8 mouse cellular contexts compared by ENCODE assay signal in the genomic region with DNA sequence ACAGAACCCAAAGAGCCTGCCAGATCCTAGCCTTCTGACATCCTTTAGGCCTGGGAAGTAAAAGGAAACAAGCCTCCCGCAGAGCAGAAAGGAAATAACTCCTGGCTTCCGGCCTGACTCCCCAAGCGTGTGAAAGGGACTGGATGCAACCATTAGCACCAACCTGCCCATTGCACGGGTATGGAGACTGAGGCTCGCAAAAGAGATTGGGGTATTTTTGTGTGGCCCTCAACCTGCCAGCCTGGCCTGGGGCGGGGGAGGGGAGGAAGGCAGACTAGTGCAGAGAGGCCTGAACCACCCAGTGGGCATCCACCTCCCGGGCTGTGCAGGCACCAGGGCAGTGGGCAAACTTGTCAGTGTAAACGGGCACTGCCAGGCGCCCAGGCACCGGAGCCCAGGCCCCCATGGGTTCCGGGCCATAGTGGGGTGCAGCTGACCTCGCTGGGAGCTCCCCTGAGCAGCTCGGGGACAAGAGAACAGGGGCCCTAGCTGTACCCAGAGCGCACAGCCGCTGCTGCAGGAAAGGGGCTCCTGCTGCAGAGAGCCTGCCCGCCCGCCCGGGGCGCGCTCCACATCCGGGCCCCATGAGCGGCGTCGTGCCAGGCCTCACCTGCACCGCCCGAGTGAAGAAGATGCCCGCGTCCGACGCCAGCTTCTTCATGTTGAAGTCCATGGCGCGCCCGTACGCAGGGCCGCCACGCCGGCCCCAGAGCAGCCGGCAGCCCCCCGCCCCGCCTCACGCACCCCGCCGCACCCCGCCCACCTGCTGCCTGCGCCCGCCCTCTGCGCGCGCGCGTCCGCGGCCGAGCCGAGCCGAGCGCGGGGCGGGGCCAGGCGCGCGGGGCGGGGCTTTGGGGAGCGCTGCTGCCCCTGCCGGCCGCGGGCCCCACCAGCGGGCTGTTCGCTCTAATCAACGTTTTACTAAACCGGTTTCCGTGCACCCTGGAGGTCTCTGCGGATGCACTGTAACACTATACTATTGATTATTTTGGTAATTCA. TPM values are rescaled to one million over a fixed set of nuclear protein-coding genes. Genes with fewer than 3 reads are reported as not detected.
DNase-seq lines count a peak whose midpoint lies in the region; ATAC-seq and TF ChIP-seq lines count a peak whose summit lies in the region.

Gene Sh3glb2, minus strand, starts transcription at position 805 of the 999 bp plus-strand sequence.

- no peak for TF ChIP-seq CTCF in bone marrow macrophage, adult 2 months (IDR thresholded peaks at IDR 0.05; ENCODE audit: low read depth, low read length)

- H3K9me3 ChIP-seq in embryonic facial prominence, embryonic 15.5 days (replicated peaks): no peaks in the 10 kb centered on the region

- peak; percentile 82 for ATAC-seq in embryonic facial prominence, embryonic 15.5 days (ENCODE audit: insufficient number of reproducible peaks, low FRiP score, low TSS enrichment, low read depth)
- ATAC-seq in monocyte, adult 5-6 weeks (replicated peaks; ENCODE audit: insufficient number of reproducible peaks, low FRiP score, low TSS enrichment, poor library complexity, severe bottlenecking): no peak

- no peaks in the 10 kb centered on the region for H3K27me3 ChIP-seq in embryonic facial prominence, embryonic 15.5 days

- H3K4me3 ChIP-seq in bone marrow macrophage, adult 2 months (ENCODE audit: insufficient read depth, low read length): peak within 1 kb of the TSS; percentile 94
- peak within 1 kb of the TSS; percentile 81 for H3K4me3 ChIP-seq in embryonic facial prominence, embryonic 15.5 days (replicated peaks)

- no peak for TF ChIP-seq POLR2A in bone marrow macrophage, adult 2 months (IDR thresholded peaks at IDR 0.05; ENCODE audit: borderline replicate concordance, low read depth, low read length)

- no peaks in the 10 kb centered on the region for H3K4me1 ChIP-seq in bone marrow macrophage, adult 2 months (ENCODE audit: control insufficient read depth, insufficient read depth, low read length)
- H3K4me1 ChIP-seq in embryonic facial prominence, embryonic 15.5 days: peaks cover 34% of the 10 kb centered on the region

- H3K9ac ChIP-seq in embryonic facial prominence, embryonic 15.5 days: peak within 1 kb of the TSS; percentile 78

- H3K36me3 ChIP-seq in embryonic facial prominence, embryonic 15.5 days: peaks cover 13% of the 10 kb centered on the region

- peak; percentile 88 for DNase-seq in A20 (ENCODE audit: low read depth, low spot score)
- DNase-seq in heart, adult 8-10 months (ENCODE audit: low spot score): peak; percentile 75
- peak; percentile 79 for DNase-seq in kidney, adult 9 months
- peak; percentile 91 for DNase-seq in liver
- DNase-seq in spleen, postnatal 4 days (ENCODE audit: low spot score in 2 of 2): peak; percentile 86 to 95

- WGBS in embryonic facial prominence, embryonic 15.5 days: 1% methylated on average over 70 of the region's 73 CpGs

- H3K4me2 ChIP-seq in embryonic facial prominence, embryonic 15.5 days (replicated peaks): peak within 1 kb of the TSS; percentile 93

- peak within 1 kb of the TSS; percentile 4; the same call in 1 of the 2 replicates for H3K27ac ChIP-seq in bone marrow macrophage, adult 2 months (ENCODE audit: insufficient read depth, low read depth, low read length)
- peak within 1 kb of the TSS; percentile 65 for H3K27ac ChIP-seq in embryonic facial prominence, embryonic 15.5 days (replicated peaks)

RNA-seq across cellular contexts. Expression of gene Sh3glb2, which starts in this region (rescaled TPM):
- polyA plus RNA-seq in bone marrow macrophage, adult 2 months (2012; ENCODE audit: insufficient read depth, insufficient read length, missing spikeins): 40.8 and 45.1 TPM in 2 replicates
- 106 and 114 TPM in 2 replicates for polyA plus RNA-seq in embryonic facial prominence, embryonic 15.5 days (2015; fragmentation: Nextera tagmentation; extraction: Ambion mirVana)
- 10 to 100 TPM; 37.2 to 45.5 (median 41.6) TPM for total RNA-seq in heart, adult 8-10 months (2022)
- total RNA-seq in monocyte, adult 5-6 weeks (2017): 34.7 to 65.9 TPM (median 40.3 TPM) in 3 replicates
